Mouse (Mus musculus): Measurements from ENCODE around the gene Ebf1. TPM values are rescaled to one million over a fixed set of nuclear protein-coding genes. Genes with fewer than 3 reads are reported as not detected.

Ebf1 gene
- polyA plus RNA-seq, 1 experiment from 2014 or later, result 30.7 TPM

- Histone ChIP-seq H3K4me2 (no peak overlapping the region), H3K9ac (no peak overlapping the region), H3K4me1 (0 out of 2 replicates have a peak, but pooled peaks cover 4% of the 10 kb centered on the region), H3K4me3 (no peak overlapping the region), H3K9me3 (replicated peaks) (no peaks in the 10 kb centered on the region), H3K27ac (no peak overlapping the region), H3K36me3 (ENCODE audit: poor library complexity, severe bottlenecking) (no peaks in the 10 kb centered on the region), H3K27me3 (peaks cover 97% of the 10 kb centered on the region)
- WGBS, result 85% methylated on average over 1 of the region's 1 CpGs
- no peak for ATAC-seq
These were observed 161.9 kb downstream of the Ebf1 start for GRCm38 (mm10) chr11:44779030-44779429.

GRCm38 (mm10) chr11:44784255-44785029 is 167.3 kb downstream of the Ebf1 start:
- Histone ChIP-seq H3K4me3 (no peak overlapping the region), H3K9me3 (replicated peaks) (no peaks in the 10 kb centered on the region), H3K4me1 (peaks cover 14% of the 10 kb centered on the region), H3K36me3 (ENCODE audit: poor library complexity, severe bottlenecking) (no peaks in the 10 kb centered on the region), H3K27me3 (peaks cover 86% of the 10 kb centered on the region), H3K27ac (no peak overlapping the region), H3K4me2 (peak overlapping the region; percentile 26), H3K9ac (no peak overlapping the region)
- peak; percentile 65; the same call in 1 of the 2 replicates for ATAC-seq
- WGBS, result 24% methylated on average over 14 of the region's 14 CpGs

- ATAC-seq, result peak; percentile 93
- WGBS, result 11% methylated on average over 7 of the region's 7 CpGs
- peak overlapping the region; percentile 26 for H3K4me2 ChIP-seq
These were observed 167.9 kb downstream of the Ebf1 start for GRCm38 (mm10) chr11:44785063-44785462.

GRCm38 (mm10) chr11:44785479-44785878 is 168.4 kb downstream of the Ebf1 start:
- WGBS, result 12% methylated on average over 5 of the region's 5 CpGs
- Histone ChIP-seq H3K4me3 (no peak overlapping the region), H3K27ac (no peak overlapping the region), H3K4me2 (0 out of 2 replicates have a peak overlapping the region, but pooled peaks have one; percentile 14), H3K9ac (no peak overlapping the region), H3K4me1 (peaks cover 14% of the 10 kb centered on the region), H3K27me3 (peaks cover 86% of the 10 kb centered on the region), H3K9me3 (replicated peaks) (no peaks in the 10 kb centered on the region), H3K36me3 (ENCODE audit: poor library complexity, severe bottlenecking) (no peaks in the 10 kb centered on the region)
- peak; percentile 61; the same call in 1 of the 2 replicates for ATAC-seq

More at GRCm38 (mm10) chr11:44785063-44785462, 167.9 kb downstream of the Ebf1 start:
- H3K4me1 ChIP-seq, result peaks cover 14% of the 10 kb centered on the region
- peaks cover 86% of the 10 kb centered on the region for H3K27me3 ChIP-seq
- no peak overlapping the region for H3K4me3 ChIP-seq
- no peak overlapping the region for H3K27ac ChIP-seq
- no peaks in the 10 kb centered on the region for H3K36me3 ChIP-seq (ENCODE audit: poor library complexity, severe bottlenecking)
- H3K9ac ChIP-seq, result no peak overlapping the region
- H3K9me3 ChIP-seq (replicated peaks), result no peaks in the 10 kb centered on the region

- H3K9me3 ChIP-seq (replicated peaks), result no peaks in the 10 kb centered on the region
- H3K36me3 ChIP-seq (ENCODE audit: poor library complexity, severe bottlenecking), result no peaks in the 10 kb centered on the region
- H3K4me2 ChIP-seq, result no peak overlapping the region
- ATAC-seq, result no peak
- WGBS, result 82% methylated on average over 1 of the region's 1 CpGs
- peaks cover 86% of the 10 kb centered on the region for H3K27me3 ChIP-seq
- no peak overlapping the region for H3K4me3 ChIP-seq
- H3K4me1 ChIP-seq, result peaks cover 21% of the 10 kb centered on the region
- H3K9ac ChIP-seq, result no peak overlapping the region
- no peak overlapping the region for H3K27ac ChIP-seq
These were observed 170.9 kb downstream of the Ebf1 start for GRCm38 (mm10) chr11:44788003-44788402.

GRCm38 (mm10) chr11:44792816-44793215 is 175.7 kb downstream of the Ebf1 start:
- no peak overlapping the region for H3K27ac ChIP-seq
- no peak overlapping the region for H3K4me3 ChIP-seq
- H3K9ac ChIP-seq, result no peak overlapping the region
- ATAC-seq, result no peak
- no peaks in the 10 kb centered on the region for H3K9me3 ChIP-seq (replicated peaks)
- H3K4me2 ChIP-seq, result no peak overlapping the region
- H3K4me1 ChIP-seq, result peaks cover 17% of the 10 kb centered on the region
- no peaks in the 10 kb centered on the region for H3K36me3 ChIP-seq (ENCODE audit: poor library complexity, severe bottlenecking)
- WGBS, result 2% methylated on average over 3 of the region's 3 CpGs
- peaks cover 96% of the 10 kb centered on the region for H3K27me3 ChIP-seq

- H3K9ac ChIP-seq, result no peak overlapping the region
- 89% methylated on average over 4 of the region's 4 CpGs for WGBS
- peaks cover 94% of the 10 kb centered on the region for H3K27me3 ChIP-seq
- peaks cover 21% of the 10 kb centered on the region for H3K4me1 ChIP-seq
- H3K4me3 ChIP-seq, result no peak overlapping the region
- H3K27ac ChIP-seq, result no peak overlapping the region
- H3K4me2 ChIP-seq, result no peak overlapping the region
- H3K9me3 ChIP-seq (replicated peaks), result no peaks in the 10 kb centered on the region
- ATAC-seq, result 0 out of 2 replicates have a peak, but pooled peaks have one; percentile 27
- no peaks in the 10 kb centered on the region for H3K36me3 ChIP-seq (ENCODE audit: poor library complexity, severe bottlenecking)
These were observed 177.8 kb downstream of the Ebf1 start for GRCm38 (mm10) chr11:44794883-44795282.

- H3K4me1 ChIP-seq, result peaks cover 28% of the 10 kb centered on the region
- H3K4me2 ChIP-seq, result no peak overlapping the region
- no peak overlapping the region for H3K9ac ChIP-seq
- no peaks in the 10 kb centered on the region for H3K36me3 ChIP-seq (ENCODE audit: poor library complexity, severe bottlenecking)
- H3K4me3 ChIP-seq, result no peak overlapping the region
- peaks cover 89% of the 10 kb centered on the region for H3K27me3 ChIP-seq
- ATAC-seq, result no peak
- no peaks in the 10 kb centered on the region for H3K9me3 ChIP-seq (replicated peaks)
- no peak overlapping the region for H3K27ac ChIP-seq
- 94% methylated on average over 3 of the region's 3 CpGs for WGBS
These were observed 178.7 kb downstream of the Ebf1 start for GRCm38 (mm10) chr11:44795767-44796166.

GRCm38 (mm10) chr11:44798270-44798669 is 181.2 kb downstream of the Ebf1 start:
- Histone ChIP-seq H3K9me3 (replicated peaks) (no peaks in the 10 kb centered on the region), H3K27me3 (peaks cover 88% of the 10 kb centered on the region), H3K4me3 (no peak overlapping the region), H3K4me1 (peaks cover 28% of the 10 kb centered on the region), H3K36me3 (ENCODE audit: poor library complexity, severe bottlenecking) (no peaks in the 10 kb centered on the region), H3K9ac (no peak overlapping the region), H3K4me2 (no peak overlapping the region), H3K27ac (no peak overlapping the region)
- ATAC-seq, result no peak
- WGBS, result 54% methylated on average over 3 of the region's 3 CpGs

- no peak for ATAC-seq
- no peak overlapping the region for H3K9ac ChIP-seq
- WGBS, result 65% methylated on average over 7 of the region's 7 CpGs
- H3K27me3 ChIP-seq, result peaks cover 61% of the 10 kb centered on the region
- no peak overlapping the region for H3K27ac ChIP-seq
- no peak overlapping the region for H3K4me2 ChIP-seq
- no peak overlapping the region for H3K4me3 ChIP-seq
- no peaks in the 10 kb centered on the region for H3K36me3 ChIP-seq (ENCODE audit: poor library complexity, severe bottlenecking)
- no peaks in the 10 kb centered on the region for H3K9me3 ChIP-seq (replicated peaks)
- peaks cover 27% of the 10 kb centered on the region for H3K4me1 ChIP-seq
These were observed 186.9 kb downstream of the Ebf1 start for GRCm38 (mm10) chr11:44804046-44804445.

GRCm38 (mm10) chr11:44806589-44806988 is 189.5 kb downstream of the Ebf1 start:
- WGBS, result 18% methylated on average over 11 of the region's 11 CpGs
- H3K9ac ChIP-seq, result no peak overlapping the region
- H3K4me1 ChIP-seq, result peaks cover 7% of the 10 kb centered on the region; the same call in 1 of the 2 replicates
- peak; percentile 63; the same call in 1 of the 2 replicates for ATAC-seq
- no peaks in the 10 kb centered on the region for H3K36me3 ChIP-seq (ENCODE audit: poor library complexity, severe bottlenecking)
- H3K4me3 ChIP-seq, result no peak overlapping the region
- H3K27ac ChIP-seq, result no peak overlapping the region
- peak overlapping the region; percentile 2; the same call in 1 of the 2 replicates for H3K4me2 ChIP-seq
- H3K9me3 ChIP-seq (replicated peaks), result no peaks in the 10 kb centered on the region
- H3K27me3 ChIP-seq, result peaks cover 49% of the 10 kb centered on the region

GRCm38 (mm10) chr11:44808855-44809546 is 191.9 kb downstream of the Ebf1 start:
- Histone ChIP-seq H3K4me3 (no peak overlapping the region), H3K9ac (no peak overlapping the region), H3K36me3 (ENCODE audit: poor library complexity, severe bottlenecking) (no peaks in the 10 kb centered on the region), H3K4me2 (no peak overlapping the region), H3K9me3 (replicated peaks) (no peaks in the 10 kb centered on the region), H3K4me1 (peaks cover 8% of the 10 kb centered on the region; the same call in 1 of the 2 replicates), H3K27ac (no peak overlapping the region), H3K27me3 (peaks cover 44% of the 10 kb centered on the region)
- ATAC-seq, result no peak
- WGBS, result 87% methylated on average over 4 of the region's 4 CpGs
